Mouse (Mus musculus): Measurements from ENCODE around the gene Eif4a1. TPM values are rescaled to one million over a fixed set of nuclear protein-coding genes. Genes with fewer than 3 reads are reported as not detected.

Eif4a1 gene
- total RNA-seq, 2 experiments from 2014 or later: 141 to 170 TPM

DNA sequence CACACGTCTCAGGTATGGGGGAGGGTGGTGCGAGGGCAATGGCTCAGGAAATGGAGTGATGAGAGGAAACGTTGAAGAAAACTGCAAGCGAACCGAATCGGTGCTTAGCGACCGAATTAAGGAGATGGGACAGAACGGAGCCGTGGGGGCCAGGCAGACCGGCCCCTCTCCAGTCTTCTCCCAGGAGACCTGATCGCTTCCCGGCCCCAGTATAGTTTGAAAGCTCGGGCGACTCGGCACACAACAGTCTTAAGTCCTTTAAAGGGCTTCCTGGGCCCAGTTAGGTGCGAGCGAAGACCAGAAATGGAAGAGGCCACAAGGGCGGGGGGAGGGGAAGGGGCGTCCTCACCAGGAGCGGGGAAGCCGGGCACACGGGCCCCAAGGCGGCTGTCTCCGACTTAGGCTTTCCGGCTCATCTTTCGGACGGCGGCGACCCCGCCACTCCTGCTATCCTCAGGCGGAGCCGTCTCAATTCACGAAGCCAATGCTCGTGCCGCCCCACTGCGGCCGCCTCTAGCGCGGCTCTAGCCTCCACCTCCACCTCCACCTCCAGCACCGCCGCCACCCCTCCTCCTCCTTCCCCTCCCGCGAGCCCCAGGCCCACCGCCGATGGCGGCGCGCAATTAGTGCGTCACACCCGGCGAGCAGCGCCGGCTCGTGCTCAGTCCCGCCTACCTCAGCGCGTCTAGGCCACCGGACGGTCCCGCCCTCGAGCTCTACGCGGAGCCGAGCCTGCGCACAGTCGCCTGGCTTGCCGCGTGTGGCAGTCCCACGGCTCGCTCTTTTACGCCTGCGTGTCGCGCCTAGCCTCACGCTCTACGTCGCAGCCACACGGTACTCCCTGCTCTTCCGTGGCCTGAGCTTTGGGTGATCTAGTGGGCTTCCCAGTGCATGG is 9.3 kb upstream of the Eif4a1 start, which contains the start of gene Senp3:
Gene Senp3, minus strand, starts transcription at position 771 of the 895 bp plus-strand sequence.
- intact Hi-C loops (cut with DNase I; ENCODE audit: low total_unique reads): no loop called here

DNA sequence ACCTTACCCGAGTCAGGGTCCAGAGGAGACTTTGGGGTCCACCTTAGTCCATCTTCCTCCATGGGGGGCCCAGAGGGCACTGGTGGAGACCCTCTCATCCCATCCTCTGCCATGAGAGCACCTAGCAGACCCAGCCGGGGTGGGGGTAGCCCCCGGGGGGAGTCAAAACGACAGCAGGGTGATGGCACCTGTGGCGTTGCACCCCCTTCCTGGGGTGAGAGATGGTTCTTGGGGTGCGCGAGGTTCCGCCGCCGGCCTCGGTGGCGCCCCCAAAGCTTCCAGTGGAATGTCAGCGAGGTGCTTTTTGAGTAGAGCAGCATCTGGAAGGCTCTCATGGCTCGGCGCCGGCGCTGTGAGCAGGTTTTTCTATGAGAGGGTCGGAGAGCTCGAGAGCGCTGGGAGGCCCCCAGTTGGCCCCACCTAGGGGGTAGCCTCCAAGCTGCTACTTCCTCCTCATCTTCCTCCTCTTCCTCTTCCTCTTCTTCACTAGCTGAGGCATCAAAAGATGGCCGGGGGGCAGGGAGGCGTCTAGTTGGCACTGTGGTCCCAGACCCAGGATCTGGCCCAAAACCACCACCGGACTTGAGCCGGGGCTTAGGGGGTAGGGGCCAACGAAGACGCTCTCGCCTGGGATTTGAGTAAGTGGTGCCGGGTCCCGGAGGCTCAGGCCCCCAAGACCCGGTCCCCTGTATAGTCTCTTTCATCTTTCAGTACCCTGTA is 8.1 kb upstream of the Eif4a1 start:
- DNase-seq: no peak

More for the DNA sequence above, 9.3 kb upstream of the Eif4a1 start, which contains the start of gene Senp3:
- peak; percentile 98 for DNase-seq

DNA sequence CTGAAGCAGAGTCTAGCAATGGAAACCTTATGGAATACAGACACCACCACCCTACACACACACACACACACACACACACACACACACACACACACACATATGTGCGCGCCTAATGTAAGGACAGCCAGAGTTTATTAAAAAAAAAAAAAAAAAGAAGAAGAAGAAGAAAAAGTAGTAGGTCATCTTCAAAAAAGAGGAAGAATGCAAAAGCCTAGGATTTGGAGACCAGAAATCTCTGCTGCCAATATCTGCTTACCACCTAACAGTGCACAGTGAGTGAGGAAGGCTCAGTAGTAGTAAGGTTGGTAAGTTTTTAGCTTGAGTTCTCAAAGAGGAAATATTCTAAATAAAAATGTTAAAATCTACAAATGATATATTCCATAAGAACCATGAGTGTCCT is 6.9 kb upstream of the Eif4a1 start:
- intact Hi-C loops (cut with DNase I; ENCODE audit: low total_unique reads): no loop called here
- DNase-seq: no peak

More for the DNA sequence above, 8.1 kb upstream of the Eif4a1 start:
- intact Hi-C loops (cut with DNase I; ENCODE audit: low total_unique reads): no loop called here

DNA sequence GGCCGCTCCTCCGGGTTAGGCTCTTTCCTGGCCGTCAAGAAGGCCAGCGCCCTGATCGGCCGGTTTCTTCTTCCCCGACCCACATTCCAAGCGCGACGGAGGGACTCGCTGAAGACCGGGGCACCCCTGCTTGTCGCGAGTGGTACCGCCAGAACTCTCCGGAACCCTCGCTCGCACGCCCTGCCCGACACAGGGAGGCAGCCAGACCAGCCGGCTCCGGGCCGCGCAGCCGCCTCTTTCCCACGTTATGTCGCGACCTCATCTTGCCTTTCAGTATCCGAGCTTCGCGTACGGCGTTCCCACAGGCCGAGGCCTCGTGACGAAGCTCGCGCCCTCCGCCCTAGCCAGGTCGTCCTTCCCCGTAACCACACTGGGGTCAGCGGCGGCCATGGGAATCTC is 498 bp downstream of the Eif4a1 start:
- no peak for DNase-seq
- intact Hi-C loops (cut with DNase I; ENCODE audit: low total_unique reads): no loop called here

DNA sequence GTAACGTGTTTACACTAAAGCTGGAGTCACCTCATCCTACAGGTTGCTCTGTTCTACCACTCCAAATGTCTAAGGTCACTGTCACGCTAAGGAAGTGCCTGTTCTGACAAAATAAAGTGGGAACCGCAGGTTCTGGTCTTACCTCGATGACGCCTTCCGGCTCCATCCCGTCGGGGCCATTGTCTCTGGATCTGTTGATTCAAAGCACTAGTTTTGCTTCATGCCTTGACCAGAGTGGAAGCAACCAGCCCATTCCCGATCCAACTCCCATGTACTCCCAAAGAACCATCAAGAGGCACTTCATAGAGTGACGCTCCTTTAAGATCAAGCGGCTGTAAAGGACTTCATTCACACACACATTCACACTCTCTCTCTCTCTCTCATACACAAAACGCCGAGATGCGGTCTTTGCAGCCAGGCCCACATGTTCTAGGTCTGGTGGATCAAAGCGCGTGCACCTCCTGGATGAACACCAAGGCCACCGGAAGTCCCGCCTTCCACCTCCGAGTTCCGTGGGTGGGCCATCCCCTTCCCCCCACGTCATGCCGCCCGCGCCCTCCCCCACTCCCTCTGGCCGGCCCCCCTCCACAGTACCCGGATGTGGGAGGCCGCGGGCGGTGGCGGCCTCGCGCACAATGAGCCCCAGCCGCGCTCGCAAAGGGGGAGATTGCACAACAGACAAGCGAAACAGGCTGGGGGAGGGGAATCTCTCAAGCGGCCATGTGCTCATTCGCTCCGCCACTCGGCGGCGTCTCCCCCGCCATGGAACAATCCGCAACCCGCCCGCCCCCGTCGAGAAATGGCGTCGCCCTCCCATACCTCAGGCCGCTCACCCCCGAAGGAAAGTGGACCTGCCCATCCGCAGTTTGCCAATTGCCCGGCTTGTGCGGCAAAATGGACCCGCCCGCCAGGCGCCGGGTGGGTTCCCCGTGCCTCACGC is 1.2 kb downstream of the Eif4a1 start:
- DNase-seq: peak; percentile 97
- intact Hi-C loops (cut with DNase I; ENCODE audit: low total_unique reads): no loop called here

DNA sequence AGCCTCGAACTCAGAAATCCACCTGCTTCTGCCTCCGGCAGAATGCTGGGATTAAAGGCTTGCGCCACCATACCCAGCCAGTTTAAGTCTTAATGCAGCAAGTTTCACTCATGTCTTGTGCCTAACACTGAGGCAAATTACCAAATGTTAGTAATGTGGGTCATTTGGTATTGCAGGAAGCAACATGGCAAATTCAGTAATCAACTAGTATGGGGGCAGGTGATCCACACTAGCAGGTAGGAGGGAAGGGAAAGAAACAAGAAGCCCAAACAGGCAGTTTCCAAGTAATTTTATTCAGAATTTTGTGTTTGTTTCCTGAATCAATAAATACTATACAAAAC is 5.6 kb downstream of the Eif4a1 start:
- intact Hi-C loops (cut with DNase I; ENCODE audit: low total_unique reads): loop anchor here (5.0 kb wide), 1 partner anchor 39 kb away; no protein-coding TSS in a partner anchor
- DNase-seq: no peak

DNA sequence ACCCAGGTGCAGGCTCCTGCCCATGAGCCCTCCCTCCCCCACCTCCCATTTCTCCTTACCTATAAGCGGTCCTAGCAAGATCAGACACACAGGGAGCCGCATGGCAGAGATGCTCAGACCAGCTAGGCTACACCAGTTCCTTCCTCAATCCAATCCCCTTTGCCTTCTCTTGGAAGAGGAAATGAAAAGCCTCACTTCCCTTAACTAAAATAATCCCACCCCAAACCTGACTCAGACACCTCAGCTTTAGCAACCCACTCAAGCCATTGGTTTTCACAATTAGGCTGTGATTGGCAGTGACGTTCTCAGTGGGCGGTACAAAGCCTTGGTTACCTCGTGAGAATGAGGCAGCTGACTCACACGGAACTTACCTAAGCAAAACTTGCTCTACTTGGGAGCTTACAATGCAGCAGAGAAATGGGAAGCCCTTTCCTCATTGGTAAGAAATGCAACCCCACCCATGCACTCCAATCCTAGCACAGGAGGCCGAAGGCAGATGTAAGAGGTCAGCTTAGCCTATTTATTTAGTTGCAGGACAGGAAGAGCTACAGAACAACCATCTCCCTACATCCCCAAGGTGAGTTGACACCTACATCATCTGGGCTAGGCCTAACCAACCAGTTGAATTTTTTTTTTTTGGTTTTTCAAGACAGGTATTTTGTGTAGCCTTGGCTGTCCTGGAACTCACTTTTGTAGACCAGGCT is 6.1 kb downstream of the Eif4a1 start, which contains the start of gene Cd68:
Gene Cd68, minus strand, starts transcription at position 193 of the 704 bp plus-strand sequence.
- DNase-seq: no peak
- intact Hi-C loops (cut with DNase I; ENCODE audit: low total_unique reads): loop anchor here (5.0 kb wide), 1 partner anchor 39 kb away; no protein-coding TSS in a partner anchor

DNA sequence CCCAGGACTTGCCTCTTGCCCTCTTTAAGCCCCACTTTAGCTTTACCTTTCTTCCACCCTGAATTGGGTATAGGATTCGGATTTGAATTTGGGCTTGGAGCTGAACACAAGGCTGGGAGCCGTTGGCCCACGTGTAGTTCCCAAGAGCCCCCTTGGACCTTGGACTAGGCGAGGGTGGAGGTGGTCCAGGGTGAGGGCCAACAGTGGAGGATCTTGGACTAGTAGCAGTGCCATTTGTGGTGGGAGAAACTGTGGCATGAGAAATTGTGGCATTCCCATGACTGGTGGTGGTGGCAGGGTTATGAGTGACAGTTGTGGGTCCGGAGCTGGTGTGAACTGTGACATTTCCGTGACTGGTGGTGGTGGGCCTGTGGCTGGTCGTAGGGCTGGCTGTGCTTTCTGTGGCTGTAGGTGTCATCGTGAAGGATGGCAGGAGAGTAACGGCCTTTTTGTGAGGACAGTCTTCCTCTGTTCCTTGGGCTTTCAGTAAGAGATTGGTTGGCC is 6.7 kb downstream of the Eif4a1 start:
- intact Hi-C loops (cut with DNase I; ENCODE audit: low total_unique reads): loop anchor here (5.0 kb wide), 1 partner anchor 38 kb away; no protein-coding TSS in a partner anchor

DNA sequence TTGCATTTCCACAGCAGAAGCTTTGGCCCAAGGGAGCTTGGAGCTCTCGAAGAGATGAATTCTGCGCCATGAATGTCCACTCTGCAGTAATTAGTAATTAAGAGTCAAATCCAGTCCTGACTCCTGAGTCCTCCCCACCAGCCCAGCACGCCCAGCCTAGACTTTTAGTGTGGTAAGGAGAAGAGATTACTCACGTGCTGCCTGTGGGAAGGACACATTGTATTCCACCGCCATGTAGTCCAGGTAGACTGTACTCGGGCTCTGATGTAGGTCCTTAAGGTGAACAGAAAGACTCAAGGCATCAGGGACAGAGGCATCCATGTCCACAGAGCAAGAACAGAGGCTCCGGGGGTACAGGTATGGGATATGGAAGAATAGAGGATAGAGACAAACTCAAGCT is 7.4 kb downstream of the Eif4a1 start:
- intact Hi-C loops (cut with DNase I; ENCODE audit: low total_unique reads): loop anchor here (5.0 kb wide), 1 partner anchor 38 kb away; no protein-coding TSS in a partner anchor

More for the DNA sequence above, 6.7 kb downstream of the Eif4a1 start:
- no peak for DNase-seq

DNA sequence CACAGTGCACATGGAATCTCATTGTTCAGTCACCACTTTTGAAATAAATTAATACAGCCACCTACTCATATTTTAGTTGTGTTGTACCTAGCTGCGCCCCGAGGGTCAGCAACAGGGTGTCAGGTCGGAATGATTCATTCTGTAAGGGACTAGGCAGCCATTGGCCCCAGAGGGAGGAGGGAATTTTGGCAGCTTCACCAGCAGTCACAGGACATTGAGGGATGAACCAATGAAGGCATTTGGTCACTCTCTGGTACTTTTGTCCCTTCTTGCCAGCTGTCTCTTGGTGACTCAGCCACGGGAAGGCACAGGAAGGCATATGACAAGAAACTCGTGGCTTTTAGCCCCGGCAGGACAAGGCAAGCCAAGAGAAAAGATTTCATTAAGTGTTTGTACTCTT is 8.4 kb downstream of the Eif4a1 start:
- intact Hi-C loops (cut with DNase I; ENCODE audit: low total_unique reads): no loop called here
- no peak for DNase-seq

More for the DNA sequence above, 7.4 kb downstream of the Eif4a1 start:
- DNase-seq: no peak

DNA sequence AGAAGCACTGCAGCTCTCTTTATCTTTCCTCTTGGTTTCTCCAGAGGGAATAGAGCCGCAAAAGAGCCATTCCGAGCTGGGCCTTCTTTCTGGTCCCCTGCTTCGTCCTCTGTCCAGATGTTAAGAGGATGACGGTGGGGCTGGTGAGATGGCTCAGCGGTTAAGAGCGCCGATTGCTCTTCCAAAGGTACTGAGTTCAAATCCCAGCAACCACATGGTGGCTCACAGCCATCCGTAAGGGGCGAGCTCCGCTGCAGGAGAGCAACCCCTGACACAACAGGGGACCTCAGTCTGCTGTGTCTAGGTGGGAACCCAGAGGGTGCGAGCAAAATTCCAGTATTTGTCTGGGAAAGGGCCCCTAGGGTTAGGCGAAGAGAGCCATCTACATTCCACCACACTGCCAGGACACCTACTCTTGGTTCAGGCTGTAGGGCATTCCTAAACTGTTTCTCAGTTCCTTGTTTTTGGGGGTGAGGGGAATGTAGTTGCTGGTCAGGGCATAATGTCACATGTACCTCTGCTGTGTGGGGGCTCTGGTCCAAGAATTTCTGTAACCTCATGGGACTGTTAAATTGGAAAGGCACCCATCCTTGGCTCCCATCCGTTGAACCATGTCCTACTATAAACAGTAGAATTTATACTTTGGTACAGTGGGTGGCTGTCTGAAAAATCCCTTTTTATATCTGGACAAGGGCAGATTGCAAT is 9.1 kb downstream of the Eif4a1 start:
- DNase-seq: no peak
- intact Hi-C loops (cut with DNase I; ENCODE audit: low total_unique reads): no loop called here

DNA sequence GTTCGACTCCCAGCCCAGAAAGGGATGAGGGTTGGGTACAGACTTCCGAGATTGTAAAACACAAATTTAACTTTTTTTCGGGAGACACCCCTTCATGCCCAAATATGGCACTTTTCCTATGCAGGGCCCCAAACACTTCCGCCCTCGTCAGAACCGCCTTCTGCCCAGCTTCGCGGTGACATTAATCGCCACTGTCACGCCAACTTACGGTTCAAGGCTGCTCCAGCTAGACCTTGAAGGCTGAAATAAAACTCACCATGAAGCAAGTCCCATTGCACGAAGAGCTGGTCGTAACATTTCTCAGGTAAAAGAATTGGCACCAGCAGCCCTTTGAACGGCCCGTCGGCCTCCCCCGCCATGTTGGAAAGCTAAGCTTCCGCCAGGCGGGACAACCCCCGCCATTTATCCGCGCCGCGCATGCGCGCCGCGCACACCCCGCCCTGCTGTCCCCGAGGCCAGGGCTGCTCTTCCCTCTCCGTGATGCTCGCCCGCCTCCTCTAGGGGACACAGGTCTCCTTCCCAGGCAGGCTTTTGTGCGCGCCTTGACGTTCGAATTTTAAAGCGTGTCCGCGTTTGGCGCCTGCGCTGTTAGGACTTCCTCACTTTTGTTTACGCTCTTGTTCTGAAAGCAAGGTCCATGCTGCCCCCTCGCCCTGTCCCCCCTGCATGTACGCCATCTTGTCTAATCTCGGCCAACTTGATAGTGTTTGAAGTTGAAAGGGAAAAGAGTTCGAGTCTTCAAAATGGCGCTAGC is 9.8 kb downstream of the Eif4a1 start, which contains the start of gene Mpdu1:
Gene Mpdu1, minus strand, starts transcription at position 430 of the 754 bp plus-strand sequence.
- intact Hi-C loops (cut with DNase I; ENCODE audit: low total_unique reads): no loop called here
- DNase-seq: peak; percentile 94

DNA sequence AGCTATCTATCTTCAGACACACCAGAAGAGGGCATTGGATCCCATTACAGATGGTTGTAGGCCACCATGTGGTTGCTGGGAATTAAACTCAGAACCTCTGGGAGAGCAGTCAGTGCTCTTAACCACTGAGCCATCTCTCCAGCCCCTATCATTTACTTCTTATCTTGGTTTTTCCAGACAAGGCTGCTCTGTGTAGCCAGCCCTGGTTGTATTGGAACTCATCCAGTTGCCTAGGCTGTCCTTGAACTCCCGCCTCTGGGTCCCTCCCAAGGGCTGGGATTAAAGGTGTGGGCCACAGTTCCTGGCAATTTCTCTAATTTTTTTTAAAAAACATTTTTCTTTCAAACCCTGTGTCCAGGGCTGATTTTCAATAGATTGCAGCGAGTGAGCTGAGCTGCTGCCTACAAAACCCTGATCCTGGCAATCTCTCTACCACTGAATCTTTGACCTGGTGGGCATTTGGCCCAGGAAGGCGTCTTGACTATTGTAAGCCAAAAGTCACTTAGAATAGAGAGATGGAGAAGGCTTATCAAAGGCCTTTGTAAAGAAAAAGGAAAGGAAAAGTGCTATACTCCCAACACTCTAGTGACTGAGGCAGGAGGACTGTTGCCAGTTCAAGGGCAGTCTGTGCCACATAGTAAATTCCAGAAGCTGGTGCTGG is 10.9 kb downstream of the Eif4a1 start:
- DNase-seq: no peak
- intact Hi-C loops (cut with DNase I; ENCODE audit: low total_unique reads): no loop called here

DNA sequence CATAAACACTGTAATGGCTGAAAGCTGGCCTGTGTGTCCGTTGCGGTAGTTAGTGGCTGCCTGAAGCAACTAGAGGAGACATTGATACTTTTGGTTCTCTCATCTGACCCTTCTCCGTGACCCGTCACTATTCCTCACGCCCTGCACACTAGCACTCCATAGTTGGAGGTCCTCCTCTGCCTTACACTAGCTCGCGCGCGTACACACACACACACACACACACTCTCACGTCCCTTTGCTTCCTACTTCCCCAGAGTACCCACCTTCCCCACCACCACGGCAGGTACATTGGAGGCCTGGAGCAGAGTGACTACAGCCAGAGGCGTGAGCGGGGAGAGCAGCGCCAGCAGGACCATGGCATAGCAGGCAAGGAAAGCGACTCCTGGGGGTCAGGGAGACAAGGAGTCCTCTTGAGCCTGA is 14.8 kb downstream of the Eif4a1 start:
- no peak for DNase-seq
- intact Hi-C loops (cut with DNase I; ENCODE audit: low total_unique reads): no loop called here

DNA sequence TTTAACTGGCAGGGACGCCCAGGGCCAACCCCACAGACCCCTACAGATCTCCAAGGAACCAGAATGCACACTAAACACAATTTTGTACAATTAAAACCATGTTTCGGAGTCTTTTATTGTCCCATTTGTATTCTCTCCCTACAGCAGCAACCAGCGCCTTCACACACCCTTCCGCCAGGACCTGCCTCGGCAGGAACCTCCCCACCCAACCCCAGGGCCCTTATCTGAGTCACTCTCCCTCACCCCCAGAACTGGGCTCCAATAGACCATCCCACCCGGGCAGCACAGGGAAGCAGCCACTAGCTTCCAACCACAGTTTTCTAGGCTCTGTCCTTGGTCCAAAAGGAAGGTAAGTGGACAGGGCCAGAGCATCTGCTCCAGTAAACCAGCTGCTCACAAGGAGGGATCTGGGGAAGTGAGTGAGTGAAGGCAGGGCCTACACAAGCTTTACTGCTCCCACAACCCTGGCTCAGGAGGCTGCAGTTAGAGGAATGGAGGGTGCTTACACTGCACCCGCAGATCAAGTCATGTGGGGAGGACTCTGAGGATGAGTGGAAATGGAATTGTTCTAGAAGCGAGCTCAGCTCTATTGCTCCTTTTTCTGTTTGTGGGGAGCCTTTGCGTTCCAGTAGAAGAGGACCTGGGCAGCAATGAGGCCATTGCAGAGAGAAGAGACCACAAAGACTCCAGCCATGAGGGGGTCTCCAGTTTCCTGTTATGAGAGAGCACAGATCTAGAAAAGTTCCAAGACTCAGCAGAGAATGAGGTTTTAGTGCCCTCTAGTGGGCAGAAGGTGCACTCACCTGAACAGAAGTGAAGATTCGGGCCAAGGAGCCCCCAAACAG is 15.4 kb downstream of the Eif4a1 start:
- intact Hi-C loops (cut with DNase I; ENCODE audit: low total_unique reads): no loop called here
- DNase-seq: no peak

DNA sequence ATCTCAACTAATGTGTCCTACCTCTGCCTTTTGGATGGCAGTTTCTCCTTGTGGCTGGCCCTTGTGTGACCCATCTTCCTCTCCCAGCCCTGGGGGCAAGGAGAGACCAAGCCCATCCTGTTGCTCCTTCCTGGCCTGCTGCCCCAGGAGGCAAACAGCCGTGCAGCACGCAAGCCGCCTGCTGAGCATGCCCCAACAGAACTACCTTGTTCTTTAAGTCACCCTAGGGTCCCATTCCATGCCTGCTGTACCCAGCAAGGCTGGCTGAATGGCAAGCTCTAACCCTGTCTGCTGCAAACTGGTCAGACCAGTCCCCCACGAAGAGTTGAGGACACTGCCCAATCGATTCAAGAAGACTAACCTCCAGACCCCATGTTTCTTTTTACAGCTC is 16.2 kb downstream of the Eif4a1 start:
- intact Hi-C loops (cut with DNase I; ENCODE audit: low total_unique reads): no loop called here
- DNase-seq: no peak

Data from gastrocnemius, postnatal 14 days (tissue).